Mouse (Mus musculus): ENCODE measurements around the gene Acbd6.

Gene Acbd6

GRCm38 (mm10) chr1:155646345-155647307, 88.7 kb downstream of the Acbd6 start:
- no peak for DNase-seq (ENCODE audit: low read depth, low spot score)

- DNase-seq (ENCODE audit: low read depth, low spot score): no peak
Observed at GRCm38 (mm10) chr1:155650121-155650846, 92.4 kb downstream of the Acbd6 start.

GRCm38 (mm10) chr1:155654961-155655360, 97.0 kb downstream of the Acbd6 start:
- DNase-seq (ENCODE audit: low read depth, low spot score): no peak

- no peak for DNase-seq (ENCODE audit: low read depth, low spot score)
Observed at GRCm38 (mm10) chr1:155656321-155656720, 98.4 kb downstream of the Acbd6 start.

- no peak for DNase-seq (ENCODE audit: low read depth, low spot score)
Observed at GRCm38 (mm10) chr1:155663994-155664393, 106.1 kb downstream of the Acbd6 start.

DNA sequence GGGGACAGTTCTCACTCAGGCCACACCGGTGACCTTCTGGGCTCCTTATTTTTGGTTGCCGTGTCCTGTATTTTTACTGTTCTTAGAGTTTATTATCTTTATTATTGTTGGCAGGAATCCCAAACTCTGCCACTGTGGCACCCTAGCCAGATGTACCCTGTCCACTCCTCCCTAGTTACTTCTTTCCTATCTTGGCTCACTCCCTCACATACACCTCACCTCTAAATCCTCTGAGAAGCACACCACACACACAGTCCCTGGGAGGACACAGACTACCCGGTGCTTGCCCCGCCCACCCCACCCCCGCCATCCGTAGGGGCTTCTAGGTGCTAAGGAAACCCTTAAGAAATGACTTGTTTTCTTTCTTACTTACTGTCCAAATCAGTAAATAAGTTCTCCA, 117.7 kb downstream of the Acbd6 start:
- no peak for DNase-seq (ENCODE audit: low read depth, low spot score)

- no peak for DNase-seq (ENCODE audit: low read depth, low spot score)
Observed at GRCm38 (mm10) chr1:155681116-155681799, 123.3 kb downstream of the Acbd6 start.

GRCm38 (mm10) chr1:155686816-155687215, 128.9 kb downstream of the Acbd6 start:
- DNase-seq (ENCODE audit: low read depth, low spot score): no peak

- no peak for DNase-seq (ENCODE audit: low read depth, low spot score)
Observed at GRCm38 (mm10) chr1:155689141-155689540, 131.2 kb downstream of the Acbd6 start.

DNA sequence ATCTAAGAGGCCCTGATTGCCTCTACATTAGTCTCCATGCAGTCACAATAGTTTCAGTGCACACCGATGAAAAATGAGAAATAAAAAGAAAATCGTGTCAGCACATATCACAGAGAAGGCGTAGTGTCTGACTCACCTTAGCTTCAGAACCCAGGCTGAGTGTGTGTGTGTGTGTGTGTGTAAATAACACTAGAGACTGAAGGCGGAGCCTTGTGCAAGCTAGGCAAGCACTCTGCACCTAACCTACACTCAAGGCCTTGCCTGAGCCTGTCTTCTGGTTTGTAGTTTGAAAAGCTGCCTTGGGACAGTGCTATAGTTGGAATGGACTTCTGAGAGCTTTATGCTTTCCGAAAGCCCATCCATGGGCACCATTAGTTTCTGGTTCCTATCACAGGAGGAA, 131.6 kb downstream of the Acbd6 start:
- no peak for DNase-seq (ENCODE audit: low read depth, low spot score)

DNA sequence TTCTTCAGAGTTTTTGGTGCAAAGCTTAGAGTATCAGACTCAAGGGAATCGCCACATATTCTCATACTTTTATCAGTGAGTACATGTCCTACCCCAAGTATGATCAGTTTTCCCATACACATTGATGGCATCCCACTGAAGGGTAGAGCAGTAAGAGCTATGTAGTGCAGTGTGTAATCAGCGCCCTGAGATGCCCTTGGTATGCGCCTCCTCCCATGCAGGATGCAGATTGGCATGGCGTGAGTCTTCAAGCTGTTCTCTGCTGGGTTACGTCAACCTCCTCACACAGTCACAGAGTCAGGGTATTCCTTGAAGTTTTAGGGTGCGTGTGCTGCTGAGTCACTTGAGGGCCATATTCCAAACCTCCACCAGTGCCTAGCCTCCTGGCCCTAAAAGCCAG, 134.3 kb downstream of the Acbd6 start:
- no peak for DNase-seq (ENCODE audit: low read depth, low spot score)

GRCm38 (mm10) chr1:155693026-155693425, 135.1 kb downstream of the Acbd6 start:
- no peak for DNase-seq (ENCODE audit: low read depth, low spot score)

DNA sequence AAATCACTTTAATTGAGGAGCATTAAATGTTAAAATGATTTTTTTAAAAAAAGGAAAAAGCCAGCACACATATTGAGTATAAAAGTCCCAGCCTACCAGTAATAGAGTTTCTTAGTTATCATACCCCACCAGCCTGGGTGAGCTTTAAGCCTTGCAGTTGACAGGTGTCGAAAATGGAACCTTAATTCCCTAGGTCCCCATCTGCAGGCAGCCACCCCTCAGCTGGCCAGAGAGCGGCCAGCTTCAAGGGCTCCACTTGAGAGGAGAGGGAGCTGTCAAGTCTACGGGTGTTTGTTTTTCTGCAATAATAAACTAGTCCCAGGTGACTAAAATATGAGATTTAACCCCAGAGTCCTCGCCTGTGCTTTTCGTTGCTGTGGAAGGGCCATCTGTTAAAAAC, 135.5 kb downstream of the Acbd6 start:
- peak; percentile 20 for DNase-seq (ENCODE audit: low read depth, low spot score)

DNA sequence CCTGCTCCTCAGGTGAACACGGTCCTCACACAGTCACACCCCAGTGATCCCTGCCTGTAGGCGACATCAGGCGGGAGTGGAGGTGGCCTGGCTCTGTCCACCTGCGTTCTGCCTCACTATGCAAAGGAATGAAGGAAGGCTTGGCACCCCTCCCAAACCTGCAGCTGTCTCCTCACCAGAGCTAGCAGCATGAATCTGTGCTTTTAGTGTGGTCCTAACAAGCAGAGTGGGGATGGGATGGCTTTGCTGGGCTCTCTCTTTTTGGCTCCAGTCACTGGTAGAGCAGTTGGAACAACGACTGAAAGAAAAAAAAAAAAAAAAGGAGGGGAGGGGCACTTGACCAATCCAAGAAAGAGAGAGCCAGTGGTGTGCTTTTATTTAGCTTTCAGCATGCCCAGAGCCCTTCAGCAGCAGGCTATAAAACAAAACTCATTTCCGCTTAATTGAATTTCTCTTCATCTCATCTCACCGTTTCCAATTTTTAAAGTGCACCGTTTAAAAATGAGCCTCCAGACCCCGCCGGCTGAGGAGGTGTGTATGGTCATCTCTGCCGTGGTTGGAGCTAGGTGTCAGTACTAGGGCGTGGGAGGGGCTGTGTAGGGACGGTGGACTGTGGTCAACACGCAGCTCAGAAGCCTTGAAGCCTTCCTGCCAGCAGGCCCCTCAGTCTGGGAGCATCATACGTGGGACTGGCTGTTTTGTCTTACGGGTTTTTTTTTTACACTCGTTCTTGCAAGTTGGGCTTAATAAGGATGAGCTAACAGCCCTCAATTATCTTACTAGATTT, 140.6 kb downstream of the Acbd6 start:
- no peak for DNase-seq (ENCODE audit: low read depth, low spot score)

- DNase-seq (ENCODE audit: low read depth, low spot score): no peak
Observed at GRCm38 (mm10) chr1:155700886-155701285, 143.0 kb downstream of the Acbd6 start.

DNA sequence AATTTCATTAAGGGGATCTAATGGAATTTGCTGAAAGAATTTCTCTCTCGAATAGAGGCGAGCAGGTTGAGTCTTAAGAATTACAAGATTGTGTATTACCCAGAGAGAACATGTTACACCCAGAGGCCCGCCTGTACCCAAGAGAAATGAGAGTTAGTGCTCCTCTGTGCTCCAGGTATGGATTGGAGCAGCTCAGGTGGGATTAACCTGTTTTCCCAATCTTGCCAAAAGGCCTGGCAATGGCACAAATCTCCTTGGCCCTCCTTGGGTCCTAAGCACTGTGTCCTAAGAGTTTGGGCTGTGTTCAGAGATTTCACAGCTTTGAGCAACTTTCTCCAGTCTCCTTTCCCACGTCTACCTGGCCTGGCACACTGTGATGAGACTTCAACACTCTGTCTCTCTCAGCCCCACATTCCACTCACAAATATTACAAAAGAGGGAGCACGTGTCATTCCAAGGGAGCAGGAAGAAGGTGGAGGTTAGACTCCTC, 145.3 kb downstream of the Acbd6 start:
- DNase-seq (ENCODE audit: low read depth, low spot score): no peak

GRCm38 (mm10) chr1:155704182-155704581, 146.3 kb downstream of the Acbd6 start:
- no peak for DNase-seq (ENCODE audit: low read depth, low spot score)

- DNase-seq (ENCODE audit: low read depth, low spot score): no peak
Observed at GRCm38 (mm10) chr1:155713306-155713705, 155.4 kb downstream of the Acbd6 start.

GRCm38 (mm10) chr1:155715366-155715765, 157.4 kb downstream of the Acbd6 start:
- DNase-seq (ENCODE audit: low read depth, low spot score): no peak

DNA sequence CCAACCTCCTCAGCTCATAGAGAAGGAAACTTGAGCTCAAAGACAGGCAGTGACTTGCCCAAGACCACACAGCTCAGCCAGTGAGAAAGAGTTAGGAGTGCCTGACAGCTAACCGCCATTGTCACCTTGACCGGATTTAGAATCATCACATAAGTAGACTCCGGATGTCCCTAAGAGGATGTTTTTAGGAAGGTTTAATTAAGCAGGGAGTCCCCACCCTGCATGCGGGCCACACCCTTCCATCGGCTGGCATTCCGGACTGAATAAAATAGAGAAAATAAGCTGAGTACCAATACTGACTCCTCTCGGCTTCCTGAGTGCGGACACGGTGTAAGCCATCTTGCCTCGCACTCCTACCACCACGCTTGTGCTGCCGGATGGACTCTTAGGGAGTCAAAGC, 159.4 kb downstream of the Acbd6 start:
- DNase-seq (ENCODE audit: low read depth, low spot score): no peak

DNA sequence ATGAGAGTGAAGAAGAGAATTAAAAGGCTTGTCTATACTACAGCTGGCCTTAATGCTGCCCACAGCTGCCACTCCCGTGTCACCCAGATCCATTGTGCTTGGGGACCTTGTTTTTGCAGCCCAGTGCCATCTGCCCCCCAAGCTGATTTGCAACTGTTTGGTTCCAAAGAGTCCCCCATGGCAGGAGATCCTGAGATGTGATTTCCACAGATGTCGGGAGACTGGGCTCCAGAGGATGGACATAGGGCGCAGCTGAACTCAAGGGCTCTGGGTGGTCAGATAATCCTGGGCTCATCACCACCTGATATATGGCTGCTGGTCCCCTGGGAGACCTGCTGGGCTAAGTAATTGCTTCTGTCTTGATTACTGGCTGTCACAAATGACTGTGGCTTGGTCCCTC, 160.9 kb downstream of the Acbd6 start:
- DNase-seq (ENCODE audit: low read depth, low spot score): no peak

Data from forelimb bud, embryonic 11.5 days (tissue).